Mouse (Mus musculus): ENCODE data around the gene Gm14434. TPM values are rescaled to one million over a fixed set of nuclear protein-coding genes. Genes with fewer than 3 reads are reported as not detected.

Gm14434 gene
- polyA plus RNA-seq (2015; fragmentation: Illumina TruSeq; extraction: RNeasy Lipid Tissue Mini Kit (QIAGEN cat#74804); ENCODE audit: insufficient read depth, low read depth, low replicate concordance), result not detected

DNA sequence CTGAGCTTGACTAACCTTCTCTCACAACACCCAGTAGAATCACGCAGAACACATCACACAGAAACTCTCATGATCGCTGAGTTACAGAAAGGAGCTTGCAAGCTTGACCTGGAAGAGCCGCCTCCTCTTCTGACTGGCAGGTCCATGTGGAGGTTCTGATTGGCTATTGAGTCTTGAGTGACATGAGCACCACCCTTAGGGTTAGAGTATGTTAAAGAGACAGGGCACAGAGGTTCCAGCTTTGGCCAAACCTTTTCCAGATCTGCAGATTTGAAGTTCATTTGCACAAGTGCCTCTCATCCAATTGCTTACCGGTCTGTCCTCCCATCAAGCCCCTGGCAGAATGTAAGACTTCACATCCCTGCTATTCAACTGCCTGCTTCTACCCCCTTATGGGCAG is at the start of gene Gm14434:
Gm14434 (minus strand) TSS at position 101 of the 400 bp plus-strand sequence.

GRCm38 (mm10) chr2:176520756-176521155 is 34.2 kb upstream of the Gm14434 start, which contains the start of gene Zfp967:
TSS of gene Zfp967 (plus strand) at chr2:176521056.

DNA sequence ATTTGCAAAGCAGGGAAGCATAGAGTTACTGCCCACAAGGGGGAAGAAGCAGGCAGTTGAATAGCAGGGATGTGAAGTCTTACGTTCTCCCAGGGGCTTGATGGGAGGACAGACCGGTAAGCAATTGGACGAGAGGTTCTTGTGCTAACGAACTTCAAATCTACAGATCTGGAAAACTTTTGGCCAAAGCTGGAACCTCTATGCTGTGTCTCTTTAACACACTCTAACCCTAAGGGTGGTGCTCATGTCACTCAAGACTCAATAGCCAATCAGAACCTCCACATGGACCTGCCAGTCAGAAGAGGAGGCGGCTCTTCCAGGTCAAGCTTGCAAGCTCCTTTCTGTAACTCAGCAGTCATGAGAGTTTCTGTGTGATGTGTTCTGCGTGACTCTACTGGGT is 63.3 kb downstream of the Gm14434 start, which contains the start of gene Gm14435:
Gm14435 (plus strand) TSS at position 301 of the 400 bp plus-strand sequence.

Other genes with a start within 250 kb of the Gm14434 start
- gene Gm11009, start 167.3 kb downstream of the Gm14434 start, polyA plus RNA-seq (2015; fragmentation: Illumina TruSeq; extraction: RNeasy Lipid Tissue Mini Kit (QIAGEN cat#74804); ENCODE audit: insufficient read depth, low read depth, low replicate concordance), result not detected
- gene Gm14435, start 63.2 kb downstream of the Gm14434 start, polyA plus RNA-seq (2015; fragmentation: Illumina TruSeq; extraction: RNeasy Lipid Tissue Mini Kit (QIAGEN cat#74804); ENCODE audit: insufficient read depth, low read depth, low replicate concordance), result 4.5 TPM
- not detected for gene Zfp967, start 34.3 kb upstream of the Gm14434 start, polyA plus RNA-seq (2015; fragmentation: Illumina TruSeq; extraction: RNeasy Lipid Tissue Mini Kit (QIAGEN cat#74804); ENCODE audit: insufficient read depth, low read depth, low replicate concordance)
- gene Gm14308, start 149.6 kb upstream of the Gm14434 start, polyA plus RNA-seq (2015; fragmentation: Illumina TruSeq; extraction: RNeasy Lipid Tissue Mini Kit (QIAGEN cat#74804); ENCODE audit: insufficient read depth, low read depth, low replicate concordance), result 0.90 TPM
- 1.6 TPM for gene Zfp973, start 183.7 kb upstream of the Gm14434 start, polyA plus RNA-seq (2015; fragmentation: Illumina TruSeq; extraction: RNeasy Lipid Tissue Mini Kit (QIAGEN cat#74804); ENCODE audit: insufficient read depth, low read depth, low replicate concordance)
- 3.7 TPM for gene Gm14305, start 221.5 kb upstream of the Gm14434 start, polyA plus RNA-seq (2015; fragmentation: Illumina TruSeq; extraction: RNeasy Lipid Tissue Mini Kit (QIAGEN cat#74804); ENCODE audit: insufficient read depth, low read depth, low replicate concordance)

Data from pancreas, adult 10 weeks (tissue).